Mouse (Mus musculus) midbrain, embryonic 10.5 days (tissue): ENCODE results near the gene Pard3b. TPM values are rescaled to one million over a fixed set of nuclear protein-coding genes. Genes with fewer than 3 reads are reported as not detected.
"Not testable (repeated sequence)": the region's sequence is repeated elsewhere in the genome, so short reads cannot be mapped to it uniquely, and the experiment has no call there.

Source experiments
- DNase-seq: peaks from one replicate; pipeline ENCODE4 v3.0.0-alpha.2; 2017; ENCODE audit warnings: low spot score
- H3K27ac ChIP-seq: fragments of 300-500 bp; sonication (generic); replicated peaks from 2 replicates; pipeline ENCODE4 v1.5.1; 2016; ENCODE audit warnings: mild to moderate bottlenecking
- H3K27me3 ChIP-seq: fragments of 300-500 bp; sonication (generic); 2 replicates; pipeline ENCODE4 v1.6.1; 2016; ENCODE audit warnings: low read depth, mild to moderate bottlenecking; ENCODE audit not compliant: poor library complexity, severe bottlenecking
- H3K36me3 ChIP-seq: fragments of 300-500 bp; sonication (generic); 2 replicates; pipeline ENCODE4 v1.6.1; 2016; ENCODE audit warnings: mild to moderate bottlenecking, moderate library complexity
- H3K4me1 ChIP-seq: fragments of 300-500 bp; sonication (generic); 2 replicates; pipeline ENCODE4 v1.6.1; 2016
- H3K4me3 ChIP-seq: fragments of 300-500 bp; sonication (generic); 2 replicates; pipeline ENCODE4 v1.5.1; 2016; ENCODE audit warnings: mild to moderate bottlenecking, moderate library complexity
- H3K9me3 ChIP-seq: fragments of 300-500 bp; sonication (generic); replicated peaks from 2 replicates; pipeline ENCODE4 v1.6.1; 2016; ENCODE audit warnings: mild to moderate bottlenecking
- WGBS: fragments of 180-500 bp; shearing (Covaris S2); methylation state at CpG from one replicate; pipeline ENCODE4 v1.1.7; 2016; 5-methylcytosine and 5-hydroxymethylcytosine counted together
- polyA plus RNA-seq: library from polyadenylated mRNA; unstranded; fragments of >200 nt; fragmentation: Nextera tagmentation; extraction: Ambion mirVana; gene quantifications from 2 replicates; pipeline ENCODE4 v1.2.1, GENCODE M21; 2016

The Pard3b gene
- polyA plus RNA-seq, 1 experiment from 2014 or later, result 8.2 TPM

GRCm38 (mm10) chr1:62576939-62577590, 938.4 kb downstream of the Pard3b start:
- Histone ChIP-seq H3K4me3 (no peak overlapping the region), H3K36me3 (no peaks in the 10 kb centered on the region), H3K4me1 (0 out of 2 replicates have a peak, but pooled peaks cover 3% of the 10 kb centered on the region), H3K27ac (no peak overlapping the region), H3K9me3 (no peaks in the 10 kb centered on the region), H3K27me3 (no peaks in the 10 kb centered on the region)
- DNase-seq, result no peak
- WGBS, result 84% methylated on average over 3 of the region's 3 CpGs

- Histone ChIP-seq H3K4me1 (0 out of 2 replicates have a peak, but pooled peaks cover 3% of the 10 kb centered on the region), H3K27me3 (no peaks in the 10 kb centered on the region), H3K4me3 (no peak overlapping the region), H3K27ac (no peak overlapping the region), H3K36me3 (no peaks in the 10 kb centered on the region), H3K9me3 (no peaks in the 10 kb centered on the region)
- 85% methylated on average over 7 of the region's 7 CpGs for WGBS
- no peak for DNase-seq
Measured at GRCm38 (mm10) chr1:62579024-62579765, 940.6 kb downstream of the Pard3b start.

- H3K27ac ChIP-seq, result no peak overlapping the region
- WGBS, result 48% methylated on average over 4 of the region's 4 CpGs
- no peak overlapping the region for H3K4me3 ChIP-seq
Measured at GRCm38 (mm10) chr1:62580314-62580935, 941.8 kb downstream of the Pard3b start.

GRCm38 (mm10) chr1:62582476-62582875, 943.9 kb downstream of the Pard3b start:
- no peaks in the 10 kb centered on the region for H3K9me3 ChIP-seq
- WGBS, result 89% methylated on average over 4 of the region's 4 CpGs
- H3K4me1 ChIP-seq, result 0 out of 2 replicates have a peak, but pooled peaks cover 3% of the 10 kb centered on the region
- no peak overlapping the region for H3K4me3 ChIP-seq
- no peaks in the 10 kb centered on the region for H3K27me3 ChIP-seq
- H3K27ac ChIP-seq, result no peak overlapping the region
- DNase-seq, result no peak
- no peaks in the 10 kb centered on the region for H3K36me3 ChIP-seq

More at GRCm38 (mm10) chr1:62580314-62580935, 941.8 kb downstream of the Pard3b start:
- Histone ChIP-seq H3K36me3 (no peaks in the 10 kb centered on the region), H3K4me1 (0 out of 2 replicates have a peak, but pooled peaks cover 3% of the 10 kb centered on the region), H3K27me3 (no peaks in the 10 kb centered on the region), H3K9me3 (no peaks in the 10 kb centered on the region)
- DNase-seq, result no peak

- DNase-seq, result no peak
- WGBS, result 93% methylated on average over 6 of the region's 6 CpGs
- no peak overlapping the region for H3K4me3 ChIP-seq
- H3K4me1 ChIP-seq, result peaks cover 11% of the 10 kb centered on the region
- H3K9me3 ChIP-seq, result no peaks in the 10 kb centered on the region
- no peak overlapping the region for H3K27ac ChIP-seq
- no peaks in the 10 kb centered on the region for H3K36me3 ChIP-seq
- no peaks in the 10 kb centered on the region for H3K27me3 ChIP-seq
Measured at GRCm38 (mm10) chr1:62587536-62587935, 948.9 kb downstream of the Pard3b start.

GRCm38 (mm10) chr1:62591296-62592031, 952.8 kb downstream of the Pard3b start:
- 67% methylated on average over 6 of the region's 6 CpGs for WGBS
- H3K9me3 ChIP-seq, result no peaks in the 10 kb centered on the region
- H3K36me3 ChIP-seq, result no peaks in the 10 kb centered on the region
- no peaks in the 10 kb centered on the region for H3K27me3 ChIP-seq
- H3K4me1 ChIP-seq, result peaks cover 11% of the 10 kb centered on the region
- no peak overlapping the region for H3K27ac ChIP-seq
- no peak for DNase-seq
- no peak overlapping the region for H3K4me3 ChIP-seq

GRCm38 (mm10) chr1:62595401-62595800, 956.8 kb downstream of the Pard3b start:
- no peaks in the 10 kb centered on the region for H3K36me3 ChIP-seq
- H3K4me1 ChIP-seq, result peaks cover 11% of the 10 kb centered on the region
- WGBS, result 84% methylated on average over 3 of the region's 3 CpGs
- H3K9me3 ChIP-seq, result no peaks in the 10 kb centered on the region
- H3K4me3 ChIP-seq, result no peak overlapping the region
- no peaks in the 10 kb centered on the region for H3K27me3 ChIP-seq
- no peak for DNase-seq
- H3K27ac ChIP-seq, result no peak overlapping the region

- Histone ChIP-seq H3K4me3 (no peak overlapping the region), H3K36me3 (no peaks in the 10 kb centered on the region), H3K27ac (no peak overlapping the region), H3K27me3 (no peaks in the 10 kb centered on the region), H3K9me3 (no peaks in the 10 kb centered on the region), H3K4me1 (no peaks in the 10 kb centered on the region)
- WGBS, result 87% methylated on average over 5 of the region's 5 CpGs
- no peak for DNase-seq
Measured at GRCm38 (mm10) chr1:62597751-62598400, 959.3 kb downstream of the Pard3b start.

- Histone ChIP-seq H3K9me3 (no peaks in the 10 kb centered on the region), H3K36me3 (no peaks in the 10 kb centered on the region), H3K27ac (no peak overlapping the region), H3K4me3 (no peak overlapping the region), H3K27me3 (no peaks in the 10 kb centered on the region), H3K4me1 (no peaks in the 10 kb centered on the region)
- no peak for DNase-seq
- 85% methylated on average over 5 of the region's 5 CpGs for WGBS
Measured at GRCm38 (mm10) chr1:62598551-62598950, 959.9 kb downstream of the Pard3b start.

- H3K27me3 ChIP-seq, H3K27ac ChIP-seq, H3K4me3 ChIP-seq, DNase-seq, H3K9me3 ChIP-seq, H3K4me1 ChIP-seq, H3K36me3 ChIP-seq: not testable (repeated sequence)
- WGBS, result 90% methylated on average over 1 of the region's 1 CpGs
Measured at GRCm38 (mm10) chr1:62604644-62605043, 966.0 kb downstream of the Pard3b start.

- no peak for DNase-seq
- Histone ChIP-seq H3K36me3 (no peaks in the 10 kb centered on the region), H3K9me3 (no peaks in the 10 kb centered on the region), H3K4me1 (no peaks in the 10 kb centered on the region), H3K27me3 (no peaks in the 10 kb centered on the region), H3K4me3 (no peak overlapping the region), H3K27ac (no peak overlapping the region)
- 72% methylated on average over 3 of the region's 3 CpGs for WGBS
Measured at GRCm38 (mm10) chr1:62618109-62618665, 979.6 kb downstream of the Pard3b start.

- 90% methylated on average over 5 of the region's 5 CpGs for WGBS
- no peaks in the 10 kb centered on the region for H3K4me1 ChIP-seq
- H3K4me3 ChIP-seq, result no peak overlapping the region
- H3K27me3 ChIP-seq, result no peaks in the 10 kb centered on the region
- DNase-seq, result no peak
- no peaks in the 10 kb centered on the region for H3K9me3 ChIP-seq
- no peak overlapping the region for H3K27ac ChIP-seq
- H3K36me3 ChIP-seq, result no peaks in the 10 kb centered on the region
Measured at GRCm38 (mm10) chr1:62619456-62619855, 980.8 kb downstream of the Pard3b start.
